Mouse (Mus musculus): ENCODE data around the gene Nr5a2.

Nr5a2 gene

GRCm38 (mm10) chr1:136960428-136961012 lies at the start of gene Nr5a2:
Gene Nr5a2, minus strand, starts transcription at chr1:136960448.
- in situ Hi-C loops (cut with MboI; ENCODE audit: low pct_unique_long_range_greater_than_20kb in 1 of 2, low sequenced_read_pairs in 2 of 2, unreplicated experiment in 1 of 2), result no loop called here

- in situ Hi-C loops (cut with MboI; ENCODE audit: low pct_unique_long_range_greater_than_20kb in 1 of 2, low sequenced_read_pairs in 2 of 2, unreplicated experiment in 1 of 2), result no loop called here
These were observed 48.5 kb upstream of the Nr5a2 start for GRCm38 (mm10) chr1:137008726-137009239.

GRCm38 (mm10) chr1:137003816-137004215 lies 43.6 kb upstream of the Nr5a2 start:
- in situ Hi-C loops (cut with MboI; ENCODE audit: low pct_unique_long_range_greater_than_20kb in 1 of 2, low sequenced_read_pairs in 2 of 2, unreplicated experiment in 1 of 2), result no loop called here

GRCm38 (mm10) chr1:137003144-137003543 lies 42.9 kb upstream of the Nr5a2 start:
- in situ Hi-C loops (cut with MboI; ENCODE audit: low pct_unique_long_range_greater_than_20kb in 1 of 2, low sequenced_read_pairs in 2 of 2, unreplicated experiment in 1 of 2), result no loop called here

GRCm38 (mm10) chr1:136991762-136992352 lies 31.6 kb upstream of the Nr5a2 start:
- in situ Hi-C loops (cut with MboI; ENCODE audit: low pct_unique_long_range_greater_than_20kb in 1 of 2, low sequenced_read_pairs in 2 of 2, unreplicated experiment in 1 of 2), result no loop called here

GRCm38 (mm10) chr1:136980253-136980893 lies 20.1 kb upstream of the Nr5a2 start:
- in situ Hi-C loops (cut with MboI; ENCODE audit: low pct_unique_long_range_greater_than_20kb in 1 of 2, low sequenced_read_pairs in 2 of 2, unreplicated experiment in 1 of 2), result no loop called here

GRCm38 (mm10) chr1:136977867-136978266 lies 17.6 kb upstream of the Nr5a2 start:
- in situ Hi-C loops (cut with MboI; ENCODE audit: low pct_unique_long_range_greater_than_20kb in 1 of 2, low sequenced_read_pairs in 2 of 2, unreplicated experiment in 1 of 2), result no loop called here

- in situ Hi-C loops (cut with MboI; ENCODE audit: low pct_unique_long_range_greater_than_20kb in 1 of 2, low sequenced_read_pairs in 2 of 2, unreplicated experiment in 1 of 2), result no loop called here
These were observed 13.8 kb upstream of the Nr5a2 start for GRCm38 (mm10) chr1:136974040-136974439.

GRCm38 (mm10) chr1:136973016-136973415 lies 12.8 kb upstream of the Nr5a2 start:
- in situ Hi-C loops (cut with MboI; ENCODE audit: low pct_unique_long_range_greater_than_20kb in 1 of 2, low sequenced_read_pairs in 2 of 2, unreplicated experiment in 1 of 2), result no loop called here

GRCm38 (mm10) chr1:136970995-136971394 lies 10.7 kb upstream of the Nr5a2 start:
- in situ Hi-C loops (cut with MboI; ENCODE audit: low pct_unique_long_range_greater_than_20kb in 1 of 2, low sequenced_read_pairs in 2 of 2, unreplicated experiment in 1 of 2), result no loop called here

GRCm38 (mm10) chr1:136966728-136967386 lies 6.6 kb upstream of the Nr5a2 start:
- in situ Hi-C loops (cut with MboI; ENCODE audit: low pct_unique_long_range_greater_than_20kb in 1 of 2, low sequenced_read_pairs in 2 of 2, unreplicated experiment in 1 of 2), result no loop called here

- in situ Hi-C loops (cut with MboI; ENCODE audit: low pct_unique_long_range_greater_than_20kb in 1 of 2, low sequenced_read_pairs in 2 of 2, unreplicated experiment in 1 of 2), result no loop called here
These were observed 757 bp downstream of the Nr5a2 start for GRCm38 (mm10) chr1:136959491-136959890.

GRCm38 (mm10) chr1:136958666-136959065 lies 1.6 kb downstream of the Nr5a2 start:
- in situ Hi-C loops (cut with MboI; ENCODE audit: low pct_unique_long_range_greater_than_20kb in 1 of 2, low sequenced_read_pairs in 2 of 2, unreplicated experiment in 1 of 2), result no loop called here

- in situ Hi-C loops (cut with MboI; ENCODE audit: low pct_unique_long_range_greater_than_20kb in 1 of 2, low sequenced_read_pairs in 2 of 2, unreplicated experiment in 1 of 2), result no loop called here
These were observed 2.1 kb downstream of the Nr5a2 start for GRCm38 (mm10) chr1:136958185-136958584.

- in situ Hi-C loops (cut with MboI; ENCODE audit: low pct_unique_long_range_greater_than_20kb in 1 of 2, low sequenced_read_pairs in 2 of 2, unreplicated experiment in 1 of 2), result no loop called here
These were observed 2.6 kb downstream of the Nr5a2 start for GRCm38 (mm10) chr1:136957696-136958095.

GRCm38 (mm10) chr1:136954108-136954494 lies 6.1 kb downstream of the Nr5a2 start:
- in situ Hi-C loops (cut with MboI; ENCODE audit: low pct_unique_long_range_greater_than_20kb in 1 of 2, low sequenced_read_pairs in 2 of 2, unreplicated experiment in 1 of 2), result no loop called here

- in situ Hi-C loops (cut with MboI; ENCODE audit: low pct_unique_long_range_greater_than_20kb in 1 of 2, low sequenced_read_pairs in 2 of 2, unreplicated experiment in 1 of 2), result no loop called here
These were observed 6.7 kb downstream of the Nr5a2 start for GRCm38 (mm10) chr1:136953444-136954107.

GRCm38 (mm10) chr1:136952609-136953311 lies 7.5 kb downstream of the Nr5a2 start:
- in situ Hi-C loops (cut with MboI; ENCODE audit: low pct_unique_long_range_greater_than_20kb in 1 of 2, low sequenced_read_pairs in 2 of 2, unreplicated experiment in 1 of 2), result no loop called here
